Mouse (Mus musculus) spleen, adult 2 months (tissue): ENCODE measurements at regions not wholly inside any gene's neighbourhood (a gene's known extent, or its start where the extent isn't known, plus 50 kb on each side); places are given as distances from the start of the nearest gene placed in this dataset.

Source experiments
- CTCF ChIP-seq: fragments of 200-500 bp; IDR thresholded peaks from 2 replicates; pipeline ENCODE4 v1.5.1; 2011; ENCODE audit warnings: mild to moderate bottlenecking, inconsistent platforms; ENCODE audit not compliant: insufficient read depth, insufficient read length, insufficient replicate concordance; ENCODE audit errors: extremely low read depth
- POLR2A ChIP-seq: fragments of 200-500 bp; IDR thresholded peaks from 2 replicates; pipeline ENCODE4 v1.6.1; 2011; ENCODE audit warnings: low read depth, low read length, inconsistent platforms

DNA sequence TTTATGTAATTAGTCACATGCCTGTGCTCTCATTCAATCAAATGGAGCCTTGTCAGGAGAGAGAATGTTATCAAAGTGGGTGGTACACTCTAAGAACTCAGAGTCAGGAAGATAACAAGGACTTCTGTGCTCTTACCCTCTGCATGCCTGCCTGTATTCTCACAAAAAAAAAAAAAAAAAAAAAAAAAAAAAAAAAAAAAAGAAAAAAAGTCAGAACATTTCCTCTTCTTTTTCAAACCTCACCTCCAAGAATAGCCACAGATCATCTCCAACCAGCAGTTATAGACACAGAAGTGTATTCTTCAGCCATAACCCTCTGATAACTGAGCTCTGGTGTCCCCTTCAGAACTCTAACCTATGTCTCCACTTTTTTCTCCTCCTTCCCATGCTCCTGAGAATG lies 77.5 kb downstream of the Abo start:
- TF ChIP-seq CTCF (no peak), POLR2A (no peak)
